Mouse (Mus musculus) olfactory bulb, adult 2 months (tissue): ENCODE measurements around the gene Ccdc40.

Source experiments
- CTCF ChIP-seq: fragments of 200-500 bp; IDR thresholded peaks from 2 replicates; pipeline ENCODE4 v1.5.1; 2012; ENCODE audit warnings: low read depth, mild to moderate bottlenecking, low read length, moderate library complexity; ENCODE audit not compliant: insufficient read depth
- POLR2A ChIP-seq: fragments of 200-500 bp; IDR thresholded peaks from 2 replicates; pipeline ENCODE4 v1.6.1; 2012; ENCODE audit warnings: mild to moderate bottlenecking, low read depth, low read length, moderate library complexity; ENCODE audit not compliant: insufficient read depth

GRCm38 (mm10) chr11:119264413-119264812, 36.0 kb downstream of the Ccdc40 start:
- no peak for TF ChIP-seq CTCF
- no peak for TF ChIP-seq POLR2A
